8 mouse cellular contexts compared by ENCODE assay signal in genomic region chr2:53192386-53192785, GRCm38 (mm10). TPM values are rescaled to one million over a fixed set of nuclear protein-coding genes. Genes with fewer than 3 reads are reported as not detected.
DNase-seq lines count a peak whose midpoint lies in the region; ATAC-seq and TF ChIP-seq lines count a peak whose summit lies in the region.

No protein-coding gene starts in this region.

- H3K4me1 ChIP-seq in lung, adult 2 months (ENCODE audit: control insufficient read depth, insufficient read depth, low read length): peaks cover 3% of the 10 kb centered on the region; the same call in 1 of the 2 replicates
- peaks cover 25% of the 10 kb centered on the region for H3K4me1 ChIP-seq in hindbrain, embryonic 10.5 days (replicated peaks)
- H3K4me1 ChIP-seq in midbrain, embryonic 14.5 days (ENCODE audit: control insufficient read depth, insufficient read depth, low read length): peaks cover 12% of the 10 kb centered on the region; the same call in 1 of the 2 replicates

- DNase-seq in lung, adult 2 months: no peak
- no peak for DNase-seq in lung, postnatal 14 days
- DNase-seq in brain, embryonic 14.5 days (ENCODE audit: low read depth): peak; percentile 63
- no peak for DNase-seq in hindbrain, embryonic 10.5 days (ENCODE audit: low spot score)
- peak; percentile 59 for DNase-seq in midbrain, embryonic 14.5 days
- DNase-seq in layer of hippocampus, postnatal 14 days (ENCODE audit: low spot score in 2 of 2): no peak
- DNase-seq in lung, postnatal 36 days: no peak

- H3K27ac ChIP-seq in hindbrain, embryonic 10.5 days: peak overlapping the region; percentile 98
- peak overlapping the region; percentile 97 for H3K27ac ChIP-seq in midbrain, embryonic 14.5 days (replicated peaks; ENCODE audit: low read depth, low read length)

- WGBS in lung, adult 2 months: under 1% methylated on average over 20 of the region's 20 CpGs
- WGBS in hindbrain, embryonic 10.5 days: under 1% methylated on average over 20 of the region's 20 CpGs
- WGBS in midbrain, embryonic 14.5 days: under 1% methylated on average over 20 of the region's 20 CpGs

- ATAC-seq in midbrain, embryonic 14.5 days (ENCODE audit: low FRiP score, low TSS enrichment): no peak
- no peak for ATAC-seq in inflammation-experienced regulatory T-cells, adult 6 months

- peak overlapping the region; percentile 94 for H3K4me3 ChIP-seq in lung, adult 2 months (replicated peaks; ENCODE audit: extremely low read depth, low read depth, low read length)
- H3K4me3 ChIP-seq in hindbrain, embryonic 10.5 days: peak overlapping the region; percentile 92
- H3K4me3 ChIP-seq in midbrain, embryonic 14.5 days (replicated peaks; ENCODE audit: low read depth, low read length): peak overlapping the region; percentile 88

- TF ChIP-seq CTCF in lung, adult 2 months (IDR thresholded peaks at IDR 0.05; ENCODE audit: insufficient read depth, low read length): no peak
- no peak for TF ChIP-seq CTCF in brain, embryonic 14.5 days (IDR thresholded peaks at IDR 0.05; ENCODE audit: borderline replicate concordance, extremely low read depth, insufficient read depth, insufficient read length)

- no peak for TF ChIP-seq POLR2A in lung, adult 2 months (IDR thresholded peaks at IDR 0.05; ENCODE audit: borderline replicate concordance, extremely low read depth, low read depth, low read length)
- no peak for TF ChIP-seq POLR2A in brain, embryonic 14.5 days (IDR thresholded peaks at IDR 0.05; ENCODE audit: borderline replicate concordance, extremely low read depth, insufficient read depth, insufficient read length, poor library complexity, severe bottlenecking)

- H3K4me2 ChIP-seq in midbrain, embryonic 14.5 days (ENCODE audit: low read length): peak overlapping the region; percentile 60

- no peaks in the 10 kb centered on the region for H3K9me3 ChIP-seq in hindbrain, embryonic 10.5 days
- H3K9me3 ChIP-seq in midbrain, embryonic 14.5 days (ENCODE audit: control insufficient read depth, low read length): no peaks in the 10 kb centered on the region

- H3K36me3 ChIP-seq in hindbrain, embryonic 10.5 days: peaks cover 62% of the 10 kb centered on the region
- H3K36me3 ChIP-seq in midbrain, embryonic 14.5 days (ENCODE audit: control insufficient read depth, insufficient read depth, low read length): peaks cover 31% of the 10 kb centered on the region

- no peaks in the 10 kb centered on the region for H3K27me3 ChIP-seq in hindbrain, embryonic 10.5 days (ENCODE audit: insufficient read depth, poor library complexity, severe bottlenecking)
- no peaks in the 10 kb centered on the region for H3K27me3 ChIP-seq in midbrain, embryonic 14.5 days (ENCODE audit: control insufficient read depth, insufficient read depth, low read length)

- peak overlapping the region; percentile 75 for H3K9ac ChIP-seq in midbrain, embryonic 14.5 days (replicated peaks; ENCODE audit: low read length)

RNA-seq across cellular contexts. Expression of gene Arl6ip6, which starts 0.9 kb away (rescaled TPM):
- 6.1 and 9.9 TPM in 2 replicates for polyA plus RNA-seq in lung, adult 2 months (2012; rRNA removed)
- 28.7 and 42.5 TPM in 2 replicates for polyA plus RNA-seq in brain, embryonic 14.5 days (2012; rRNA removed)
- polyA plus RNA-seq in hindbrain, embryonic 10.5 days (2016; fragmentation: Nextera tagmentation; extraction: Ambion mirVana): 57.4 and 71.4 TPM in 2 replicates
- 34.2 and 39.9 TPM in 2 replicates for polyA plus RNA-seq in midbrain, embryonic 14.5 days (2014; fragmentation: Nextera tagmentation; extraction: Ambion mirVana)
- 10 to 100 TPM; 14.9 to 24.3 (median 16.8) TPM for polyA plus RNA-seq in inflammation-experienced regulatory T-cells, adult 6 months (2017; shearing (Covaris generic))
- total RNA-seq in layer of hippocampus, postnatal 14 days (2021): 10 to 100 TPM; 13.8 to 14.8 TPM

RNA-seq across cellular contexts. Expression of gene Prpf40a, which starts 1.3 kb away (rescaled TPM):
- 19.9 and 21.6 TPM in 2 replicates for polyA plus RNA-seq in lung, adult 2 months (2012; rRNA removed)
- 27.0 and 28.6 TPM in 2 replicates for polyA plus RNA-seq in brain, embryonic 14.5 days (2012; rRNA removed)
- polyA plus RNA-seq in hindbrain, embryonic 10.5 days (2016; fragmentation: Nextera tagmentation; extraction: Ambion mirVana): 145 and 194 TPM in 2 replicates
- polyA plus RNA-seq in midbrain, embryonic 14.5 days (2014; fragmentation: Nextera tagmentation; extraction: Ambion mirVana): 126 and 139 TPM in 2 replicates
- polyA plus RNA-seq in inflammation-experienced regulatory T-cells, adult 6 months (2017; shearing (Covaris generic)): 100 to 1,000 TPM; 147 to 212 (median 167) TPM
- 10 to 100 TPM; 48.5 to 49.4 TPM for total RNA-seq in layer of hippocampus, postnatal 14 days (2021)

Comparison
In these comparisons a context has a peak if more than half of its experiments do, and no peak if none do; other contexts are left out.
1. DNase-seq: peak in brain, embryonic 14.5 days (single experiment) and midbrain, embryonic 14.5 days (single experiment); none in lung, adult 2 months (single experiment), lung, postnatal 14 days (single experiment), hindbrain, embryonic 10.5 days (single experiment), layer of hippocampus, postnatal 14 days (0 of 2) and lung, postnatal 36 days (single experiment).
2. Peak in every context shown above with its lines, with median percentiles within 50 percentile points of each other: H3K4me3 ChIP-seq.